Mouse (Mus musculus) cerebral cortex, adult 2 months (tissue): Measurements from ENCODE around the gene 2510039O18Rik.

Experiments
- WGBS: fragments of 180-500 bp; shearing (Covaris S2); methylation state at CpG from one replicate; pipeline ENCODE4 v1.1.7; 2018; 5-methylcytosine and 5-hydroxymethylcytosine counted together

The 2510039O18Rik gene

DNA sequence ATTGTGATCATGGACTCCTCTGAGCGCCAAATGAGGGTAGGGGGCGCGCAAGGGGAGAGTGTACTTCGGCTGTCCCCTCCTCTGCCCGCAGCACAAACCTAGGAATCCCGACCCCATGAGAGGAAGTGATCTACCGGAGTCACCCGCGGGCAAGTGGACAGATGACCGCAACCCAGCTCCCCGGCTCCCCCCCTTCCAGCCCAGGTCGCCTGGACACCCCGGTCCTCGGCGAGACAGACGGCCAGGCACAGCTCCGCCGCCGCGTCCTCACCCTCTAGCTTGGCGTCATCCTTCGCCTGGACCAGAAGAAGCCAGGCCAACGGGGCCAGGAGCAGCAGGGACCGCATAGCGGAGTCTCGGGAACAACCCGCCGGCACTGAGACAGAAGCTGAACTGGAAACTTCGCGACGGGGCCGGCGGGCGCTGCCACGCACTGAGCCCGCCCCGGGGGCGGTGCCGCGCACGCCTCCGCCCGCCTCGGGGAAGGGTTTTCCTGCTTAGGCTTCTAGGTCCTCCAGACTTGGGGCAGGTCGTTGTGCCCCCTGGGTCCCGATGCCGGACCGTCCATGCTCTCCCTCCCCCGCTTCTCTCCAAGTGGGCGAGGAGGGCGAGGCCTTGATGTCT is 4.3 kb upstream of the 2510039O18Rik start, which contains the start of gene Plod1:
Gene Plod1, minus strand, starts transcription at position 437 of the 624 bp plus-strand sequence.
- under 1% methylated on average over 51 of the region's 51 CpGs for WGBS

- WGBS = 46% methylated on average over 3 of the region's 3 CpGs
These were observed 3.7 kb upstream of the 2510039O18Rik start for GRCm38 (mm10) chr4:147937021-147937420.

DNA sequence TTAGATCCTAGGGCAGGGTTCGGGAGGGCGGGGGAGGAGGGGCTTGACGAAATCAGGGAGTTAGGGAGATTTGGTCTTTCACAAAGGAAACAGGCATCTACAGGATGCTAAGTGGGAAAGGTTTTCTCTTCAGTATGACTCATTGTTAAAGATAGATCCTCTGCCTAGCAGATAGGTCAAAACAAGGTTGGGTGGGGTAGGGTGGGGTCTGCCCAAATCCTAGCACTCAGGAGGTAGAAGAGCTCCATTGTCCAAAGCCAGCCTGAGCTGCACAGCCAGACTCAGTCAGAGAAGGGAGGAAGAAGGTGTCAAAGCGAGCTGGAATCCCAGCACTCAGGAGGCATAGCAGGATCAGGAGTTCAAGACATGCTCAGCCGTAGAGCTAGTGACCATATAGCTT is 3.2 kb upstream of the 2510039O18Rik start:
- 57% methylated on average over 5 of the region's 5 CpGs for WGBS

GRCm38 (mm10) chr4:147938148-147939096 is 2.3 kb upstream of the 2510039O18Rik start:
- WGBS = 40% methylated on average over 14 of the region's 14 CpGs

DNA sequence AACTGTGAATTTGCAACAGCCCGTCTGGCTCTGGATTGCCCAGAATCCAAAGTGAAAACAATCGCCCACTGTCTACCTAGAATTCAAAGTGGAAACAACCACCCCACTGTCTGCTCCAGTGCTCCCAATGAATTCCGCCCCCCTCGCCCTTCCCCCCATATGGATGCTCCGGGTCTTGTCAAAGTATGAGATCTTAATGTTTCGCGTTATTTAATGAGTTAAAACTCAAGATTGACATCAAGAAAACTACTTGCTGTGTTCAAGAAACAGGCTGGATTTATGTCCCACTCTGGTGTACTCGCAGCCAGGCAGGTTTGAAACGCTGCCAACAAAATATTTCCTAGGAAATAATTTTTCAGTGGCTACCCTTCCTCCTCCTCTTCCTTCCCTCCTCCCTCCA is 584 bp upstream of the 2510039O18Rik start:
- WGBS = 15% methylated on average over 9 of the region's 9 CpGs

GRCm38 (mm10) chr4:147941045-147942020 is 638 bp downstream of the 2510039O18Rik start:
- 4% methylated on average over 88 of the region's 88 CpGs for WGBS

DNA sequence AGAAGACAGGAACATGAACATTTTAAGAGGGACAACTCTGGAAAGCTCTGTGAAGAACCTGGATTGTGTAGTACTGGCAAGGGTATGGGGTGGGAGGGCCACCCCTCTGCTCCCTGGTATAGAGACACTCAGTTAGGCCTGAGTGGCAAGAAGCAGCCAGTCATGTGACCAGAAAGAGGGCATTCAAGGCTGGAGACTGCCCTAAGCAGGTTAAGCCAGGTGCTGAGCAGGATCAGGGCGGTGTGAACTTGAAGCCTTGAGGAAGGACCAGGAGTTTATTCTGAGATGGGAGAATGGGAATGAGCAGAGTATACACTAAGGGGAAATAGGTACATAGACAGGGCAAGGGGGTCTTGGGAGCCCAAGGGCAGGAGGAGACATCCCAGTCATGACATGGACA is 2.3 kb downstream of the 2510039O18Rik start:
- WGBS = 100% methylated on average over 1 of the region's 1 CpGs

DNA sequence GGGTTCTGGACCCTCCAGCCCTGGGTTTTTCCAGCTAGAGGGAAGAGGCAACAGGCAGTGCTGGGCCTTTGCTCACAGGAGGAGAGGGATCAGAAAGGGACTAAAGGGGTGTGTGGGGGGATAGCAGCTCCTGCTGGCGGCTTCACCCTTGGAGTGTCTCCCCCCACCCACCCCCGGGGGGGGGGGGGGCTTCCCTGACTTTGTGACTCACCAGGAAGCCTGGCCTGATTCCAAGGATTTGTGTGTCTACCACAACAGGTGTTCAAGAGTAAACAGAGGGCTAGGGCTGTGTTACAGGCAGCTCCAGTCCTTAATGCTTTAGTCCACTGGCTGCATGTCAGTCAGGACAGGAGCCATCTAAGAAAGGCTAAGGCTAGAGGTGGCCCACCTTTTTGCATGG is 6.8 kb downstream of the 2510039O18Rik start:
- 35% methylated on average over 2 of the region's 2 CpGs for WGBS

GRCm38 (mm10) chr4:147953590-147953989 is 12.9 kb downstream of the 2510039O18Rik start:
- WGBS = 5% methylated on average over 4 of the region's 4 CpGs

- WGBS = 68% methylated on average over 11 of the region's 11 CpGs
These were observed 16.4 kb downstream of the 2510039O18Rik start for GRCm38 (mm10) chr4:147957141-147957540.

GRCm38 (mm10) chr4:147959881-147960831 is 19.5 kb downstream of the 2510039O18Rik start:
- WGBS = 45% methylated on average over 6 of the region's 6 CpGs

- 51% methylated on average over 6 of the region's 6 CpGs for WGBS
These were observed 22.1 kb downstream of the 2510039O18Rik start for GRCm38 (mm10) chr4:147962781-147963180.

DNA sequence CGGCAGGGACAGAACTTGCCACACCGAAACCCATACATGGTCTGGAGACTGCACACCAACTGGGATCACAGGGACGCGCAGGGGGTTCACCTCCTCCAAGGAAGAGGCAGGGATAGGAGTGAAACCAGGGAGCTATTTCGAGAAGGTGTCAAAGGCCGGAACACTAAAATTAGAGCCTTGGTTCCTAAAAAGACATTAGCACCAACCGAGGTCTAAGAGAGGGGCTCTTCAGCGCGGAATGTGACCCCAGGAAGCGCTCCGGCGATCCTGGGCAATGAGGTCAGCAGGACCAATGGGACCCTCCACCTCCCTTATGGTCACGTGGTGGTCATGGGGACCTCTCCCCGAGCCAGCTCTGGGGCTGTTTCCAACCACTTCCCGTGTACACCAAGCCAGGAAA is 22.9 kb downstream of the 2510039O18Rik start:
- WGBS = 89% methylated on average over 15 of the region's 15 CpGs

- 81% methylated on average over 7 of the region's 7 CpGs for WGBS
These were observed 25.0 kb downstream of the 2510039O18Rik start for GRCm38 (mm10) chr4:147965712-147966111.

DNA sequence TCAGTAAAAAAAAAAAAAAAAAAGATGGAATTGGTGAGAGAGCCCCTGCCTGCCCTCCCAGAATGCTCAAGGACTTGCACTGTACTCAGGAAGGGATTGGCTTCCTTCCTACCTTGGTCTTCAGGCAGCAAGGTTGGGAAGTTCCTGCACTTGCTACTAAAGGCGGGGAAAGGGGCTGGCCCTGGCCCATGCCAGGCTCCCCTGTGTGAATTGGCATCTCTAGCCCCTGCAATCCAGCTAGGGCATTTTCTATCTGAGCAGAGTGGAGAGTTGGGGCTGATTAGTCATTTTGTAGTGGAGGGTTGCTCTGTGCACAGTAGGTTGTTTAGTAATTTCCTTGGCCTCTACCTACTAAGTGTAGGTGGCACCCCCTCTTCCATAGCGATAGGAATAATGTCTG is 28.1 kb downstream of the 2510039O18Rik start:
- 65% methylated on average over 2 of the region's 2 CpGs for WGBS

DNA sequence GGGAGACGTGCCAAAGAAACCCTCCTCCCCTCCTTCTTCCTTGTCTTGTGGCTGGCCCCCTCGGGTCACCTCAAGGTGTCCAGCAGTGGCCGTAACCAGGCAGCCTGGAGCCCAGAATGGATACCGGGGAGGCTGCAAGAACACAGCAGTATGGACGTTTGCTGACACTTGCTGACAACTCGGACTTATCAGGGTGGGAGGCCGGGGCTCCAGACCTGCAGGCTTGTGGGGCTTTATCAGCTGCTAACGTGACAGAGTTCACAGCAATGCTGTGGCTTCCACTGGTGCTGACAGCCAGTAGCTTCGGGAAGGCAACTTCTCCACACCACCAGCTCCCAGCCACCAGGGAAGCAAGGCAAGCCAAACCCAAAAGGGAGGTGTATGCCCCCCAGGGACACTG is 28.6 kb downstream of the 2510039O18Rik start:
- 64% methylated on average over 9 of the region's 9 CpGs for WGBS

- 85% methylated on average over 3 of the region's 3 CpGs for WGBS
These were observed 35.5 kb downstream of the 2510039O18Rik start for GRCm38 (mm10) chr4:147976237-147976636.

DNA sequence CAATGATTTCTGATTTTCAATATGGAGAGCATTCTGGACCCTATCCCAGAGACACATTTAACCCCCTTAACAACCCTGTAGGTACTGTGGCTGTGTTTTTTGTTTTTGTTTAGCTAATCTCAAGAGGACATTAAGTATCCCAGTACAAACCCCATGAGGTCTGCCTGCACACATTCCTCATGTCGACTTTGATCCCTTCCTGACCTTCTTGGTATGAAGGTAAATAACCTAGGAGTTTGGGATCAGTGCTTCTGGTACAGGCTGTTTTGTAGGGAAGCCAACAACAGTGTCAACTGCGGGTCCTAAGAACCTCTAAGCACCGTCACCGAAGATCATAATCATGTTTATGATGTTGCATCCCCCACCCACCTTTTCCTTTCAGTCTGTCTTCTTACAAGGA is 37.0 kb downstream of the 2510039O18Rik start:
- WGBS = 79% methylated on average over 4 of the region's 4 CpGs

GRCm38 (mm10) chr4:147978391-147978790 is 37.7 kb downstream of the 2510039O18Rik start:
- 91% methylated on average over 6 of the region's 6 CpGs for WGBS

DNA sequence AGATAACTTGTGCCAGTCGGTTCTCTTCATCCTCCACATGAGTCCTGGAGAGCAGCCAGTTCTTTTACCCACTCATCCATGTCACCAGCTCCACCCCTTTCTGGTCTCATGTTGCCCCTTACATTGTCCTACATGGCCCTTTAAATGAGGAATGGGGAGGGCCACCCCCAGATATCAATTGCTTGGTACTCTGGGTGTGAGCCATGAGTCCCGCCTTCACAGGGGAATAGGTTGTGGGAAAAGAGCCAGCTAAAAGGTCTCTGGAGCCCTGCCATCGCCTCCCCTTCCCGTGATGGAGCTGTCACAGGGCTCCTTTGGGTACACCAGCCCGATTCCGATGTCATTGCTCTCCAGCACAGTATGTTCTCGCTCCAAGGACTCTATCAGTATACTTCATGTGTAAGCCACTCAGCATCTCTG is 38.8 kb downstream of the 2510039O18Rik start:
- WGBS = 51% methylated on average over 7 of the region's 7 CpGs
